Comparison of ENCODE assay signal across 8 mouse cellular contexts in genomic region chr12:28675925-28676209, GRCm38 (mm10). TPM values are rescaled to one million over a fixed set of nuclear protein-coding genes. Genes with fewer than 3 reads are reported as not detected.
A peak's percentile ranks its signal among the peaks of the same experiment; 100 is the strongest.
DNase-seq lines count a peak whose midpoint lies in the region; ATAC-seq and TF ChIP-seq lines count a peak whose summit lies in the region.

No protein-coding gene starts in this region.

- peak overlapping the region; percentile 57 for H3K27ac ChIP-seq in testis, adult 2 months (ENCODE audit: control insufficient read depth, insufficient read depth, low read depth, low read length)
- H3K27ac ChIP-seq in liver, embryonic 12.5 days: peak overlapping the region; percentile 79
- H3K27ac ChIP-seq in stomach, postnatal 0 days (replicated peaks): peak overlapping the region; percentile 95

- H3K4me2 ChIP-seq in liver, embryonic 12.5 days: peak overlapping the region; percentile 94
- H3K4me2 ChIP-seq in stomach, postnatal 0 days (replicated peaks; ENCODE audit: low read depth): peak overlapping the region; percentile 65

- TF ChIP-seq CTCF in testis, adult 2 months (IDR thresholded peaks at IDR 0.05; ENCODE audit: control insufficient read depth, insufficient read depth, insufficient replicate concordance, low read depth, low read length): no peak
- TF ChIP-seq CTCF in stomach, postnatal 0 days (IDR thresholded peaks at IDR 0.05; ENCODE audit: low read depth): no peak

- H3K9me3 ChIP-seq in liver, embryonic 12.5 days (replicated peaks): no peaks in the 10 kb centered on the region
- H3K9me3 ChIP-seq in stomach, postnatal 0 days (ENCODE audit: control insufficient read depth, low read length): no peaks in the 10 kb centered on the region

- no peak for TF ChIP-seq EP300 in stomach, postnatal 0 days (optimal IDR thresholded peaks at IDR 0.05)

- H3K4me3 ChIP-seq in testis, adult 2 months (ENCODE audit: control insufficient read depth, low read depth, low read length): peak overlapping the region; percentile 90
- H3K4me3 ChIP-seq in liver, embryonic 12.5 days: peak overlapping the region; percentile 73
- H3K4me3 ChIP-seq in stomach, postnatal 0 days (ENCODE audit: low read depth, low read length): peak overlapping the region; percentile 69

- WGBS in liver, embryonic 12.5 days (ENCODE audit: insufficient replicate concordance): 50% methylated on average over 5 of the region's 5 CpGs
- WGBS in stomach, postnatal 0 days: 48% methylated on average over 5 of the region's 5 CpGs

- H3K36me3 ChIP-seq in testis, adult 2 months (ENCODE audit: control insufficient read depth, insufficient read depth, low read length): no peaks in the 10 kb centered on the region
- peaks cover 35% of the 10 kb centered on the region for H3K36me3 ChIP-seq in liver, embryonic 12.5 days
- peaks cover 6% of the 10 kb centered on the region; the same call in 1 of the 2 replicates for H3K36me3 ChIP-seq in stomach, postnatal 0 days (ENCODE audit: control insufficient read depth, insufficient read depth, low read length)

- TF ChIP-seq POLR2A in testis, adult 2 months (IDR thresholded peaks at IDR 0.05; ENCODE audit: control insufficient read depth, low read depth, low read length): no peak

- DNase-seq in embryo, embryonic 10 days (ENCODE audit: low spot score): peak; percentile 18
- no peak for DNase-seq in embryo, embryonic 10.5 days (ENCODE audit: low spot score)
- no peak for DNase-seq in testis, postnatal 14 days (ENCODE audit: low spot score)
- DNase-seq in stomach, postnatal 0 days (ENCODE audit: low spot score): no peak
- DNase-seq in ovary, postnatal 10 days (ENCODE audit: low spot score): no peak
- no peak for DNase-seq in spleen, postnatal 4 days (ENCODE audit: low spot score in 2 of 2)

- peak overlapping the region; percentile 79 for H3K9ac ChIP-seq in liver, embryonic 12.5 days
- H3K9ac ChIP-seq in stomach, postnatal 0 days (ENCODE audit: low read length): peak overlapping the region; percentile 68

- H3K27me3 ChIP-seq in testis, adult 2 months (ENCODE audit: control insufficient read depth, insufficient read depth, low read length): no peaks in the 10 kb centered on the region
- H3K27me3 ChIP-seq in liver, embryonic 12.5 days (replicated peaks): 0 out of 2 replicates have a peak, but pooled peaks cover 4% of the 10 kb centered on the region
- H3K27me3 ChIP-seq in stomach, postnatal 0 days (ENCODE audit: control insufficient read depth, insufficient read depth, low read length): no peaks in the 10 kb centered on the region

- H3K4me1 ChIP-seq in testis, adult 2 months (ENCODE audit: control insufficient read depth, insufficient read depth, low read length): peaks cover 11% of the 10 kb centered on the region
- H3K4me1 ChIP-seq in liver, embryonic 12.5 days: peaks cover 22% of the 10 kb centered on the region
- H3K4me1 ChIP-seq in stomach, postnatal 0 days (replicated peaks; ENCODE audit: control insufficient read depth, insufficient read depth): peaks cover 7% of the 10 kb centered on the region

- ATAC-seq in liver, embryonic 12.5 days: no peak
- no peak for ATAC-seq in stomach, postnatal 0 days (ENCODE audit: low FRiP score, low TSS enrichment)

RNA-seq across cellular contexts. Expression of gene Adi1, which starts 0.8 kb away (rescaled TPM):
- polyA plus RNA-seq in testis, adult 2 months (2012; rRNA removed): 3.8 and 4.1 TPM in 2 replicates
- polyA plus RNA-seq in liver, embryonic 12.5 days (2016; fragmentation: Nextera tagmentation; extraction: Ambion mirVana): 53.8 and 55.4 TPM in 2 replicates
- 50.9 and 55.2 TPM in 2 replicates for polyA plus RNA-seq in stomach, postnatal 0 days (2015; fragmentation: Nextera tagmentation; extraction: Ambion mirVana)

RNA-seq across cellular contexts. Expression of gene Rnaseh1, which starts 26.5 kb away (rescaled TPM):
- 10.7 and 10.9 TPM in 2 replicates for polyA plus RNA-seq in testis, adult 2 months (2012; rRNA removed)
- polyA plus RNA-seq in liver, embryonic 12.5 days (2016; fragmentation: Nextera tagmentation; extraction: Ambion mirVana): 17.9 and 19.2 TPM in 2 replicates
- 17.2 and 18.1 TPM in 2 replicates for polyA plus RNA-seq in stomach, postnatal 0 days (2015; fragmentation: Nextera tagmentation; extraction: Ambion mirVana)

RNA-seq across cellular contexts. Expression of gene Rps7, which starts 40.1 kb away (rescaled TPM):
- polyA plus RNA-seq in testis, adult 2 months (2012; rRNA removed): 312 and 337 TPM in 2 replicates
- 751 and 752 TPM in 2 replicates for polyA plus RNA-seq in liver, embryonic 12.5 days (2016; fragmentation: Nextera tagmentation; extraction: Ambion mirVana)
- polyA plus RNA-seq in stomach, postnatal 0 days (2015; fragmentation: Nextera tagmentation; extraction: Ambion mirVana): 726 and 771 TPM in 2 replicates

RNA-seq across cellular contexts. Expression of gene Colec11, which starts 52.7 kb away (rescaled TPM):
- polyA plus RNA-seq in testis, adult 2 months (2012; rRNA removed): 1.2 and 1.4 TPM in 2 replicates
- polyA plus RNA-seq in liver, embryonic 12.5 days (2016; fragmentation: Nextera tagmentation; extraction: Ambion mirVana): 17.3 and 18.0 TPM in 2 replicates
- polyA plus RNA-seq in stomach, postnatal 0 days (2015; fragmentation: Nextera tagmentation; extraction: Ambion mirVana): 0.57 and 0.85 TPM in 2 replicates

Comparison
In these comparisons a context has a peak if more than half of its experiments do, and no peak if none do; other contexts are left out.
1. RNA of gene Adi1, which starts 0.8 kb away (polyA plus RNA-seq): 53.8 to 55.4 TPM in liver, embryonic 12.5 days and 50.9 to 55.2 TPM in stomach, postnatal 0 days; 3.8 to 4.1 TPM in testis, adult 2 months; every median in the first group is over 10 times any median in the second.
2. Peak in every context shown above with its lines, with median percentiles within 50 percentile points of each other: H3K27ac ChIP-seq and H3K4me3 ChIP-seq.